Mouse (Mus musculus) limb, embryonic 12.5 days (tissue): ENCODE data around the gene Nxf1. TPM values are rescaled to one million over a fixed set of nuclear protein-coding genes. Genes with fewer than 3 reads are reported as not detected.
A peak's percentile ranks its signal among the peaks of the same experiment; 100 is the strongest.

Source experiments
- ATAC-seq: fragments of 200-750 bp; cut with Nextera tagmentation; 2 replicates; pipeline ENCODE4 v1.8.0; 2017; ENCODE audit warnings: low read depth, moderate TSS enrichment; ENCODE audit not compliant: insufficient number of reproducible peaks, insufficient read depth, low FRiP score, low TSS enrichment
- H3K27ac ChIP-seq: fragments of 300-500 bp; sonication (generic); 2 replicates; pipeline ENCODE4 v1.5.1; 2016; ENCODE audit warnings: mild to moderate bottlenecking, moderate library complexity
- H3K27me3 ChIP-seq: fragments of 300-500 bp; sonication (generic); 2 replicates; pipeline ENCODE4 v1.6.1; 2016; ENCODE audit warnings: mild to moderate bottlenecking, moderate library complexity
- H3K36me3 ChIP-seq: fragments of 300-500 bp; sonication (generic); 2 replicates; pipeline ENCODE4 v1.6.1; 2016; ENCODE audit warnings: mild to moderate bottlenecking, moderate library complexity
- H3K4me1 ChIP-seq: fragments of 300-500 bp; sonication (generic); replicated peaks from 2 replicates; pipeline ENCODE4 v1.6.1; 2016
- H3K4me2 ChIP-seq: fragments of 300-500 bp; sonication (generic); 2 replicates; pipeline ENCODE4 v1.6.1; 2016; ENCODE audit warnings: mild to moderate bottlenecking, moderate library complexity
- H3K4me3 ChIP-seq: fragments of 300-500 bp; sonication (generic); replicated peaks from 2 replicates; pipeline ENCODE4 v1.5.1; 2016; ENCODE audit warnings: mild to moderate bottlenecking
- H3K9ac ChIP-seq: fragments of 300-500 bp; sonication (generic); replicated peaks from 2 replicates; pipeline ENCODE4 v1.6.1; 2016; ENCODE audit warnings: mild to moderate bottlenecking, moderate library complexity
- H3K9me3 ChIP-seq: fragments of 300-500 bp; sonication (generic); 2 replicates; pipeline ENCODE4 v1.6.1; 2016; ENCODE audit warnings: mild to moderate bottlenecking, moderate library complexity
- WGBS: fragments of 180-500 bp; shearing (Covaris S2); methylation state at CpG from one replicate; pipeline ENCODE4 v1.1.7; 2016; 5-methylcytosine and 5-hydroxymethylcytosine counted together
- polyA plus RNA-seq: library from polyadenylated mRNA; unstranded; fragments of >200 nt; fragmentation: Nextera tagmentation; extraction: Ambion mirVana; gene quantifications from 2 replicates; pipeline ENCODE4 v1.2.1, GENCODE M21; 2016

Gene Nxf1
- polyA plus RNA-seq, 1 experiment from 2014 or later = 219 TPM

- peak overlapping the region; percentile 94 for H3K4me2 ChIP-seq
- H3K9ac ChIP-seq = peak overlapping the region; percentile 93; the same call in 1 of the 2 replicates
- H3K4me3 ChIP-seq = peak overlapping the region; percentile 75
- WGBS = 87% methylated on average over 5 of the region's 5 CpGs
- peaks cover 57% of the 10 kb centered on the region for H3K36me3 ChIP-seq
- H3K27ac ChIP-seq = 0 out of 2 replicates have a peak overlapping the region, but pooled peaks have one; percentile 99
- no peaks in the 10 kb centered on the region for H3K27me3 ChIP-seq
- no peak for ATAC-seq
- H3K9me3 ChIP-seq = no peaks in the 10 kb centered on the region
- peaks cover 32% of the 10 kb centered on the region for H3K4me1 ChIP-seq
Observed at GRCm38 (mm10) chr19:8772996-8773395, 16.1 kb downstream of the Nxf1 start.

GRCm38 (mm10) chr19:8773409-8773808 lies 16.5 kb downstream of the Nxf1 start:
- Histone ChIP-seq H3K36me3 (peaks cover 57% of the 10 kb centered on the region), H3K9ac (peak overlapping the region; percentile 93), H3K9me3 (no peaks in the 10 kb centered on the region), H3K4me3 (peak overlapping the region; percentile 75), H3K4me1 (peaks cover 32% of the 10 kb centered on the region), H3K27ac (peak overlapping the region; percentile 99), H3K27me3 (no peaks in the 10 kb centered on the region), H3K4me2 (peak overlapping the region; percentile 94)
- WGBS = 56% methylated on average over 6 of the region's 6 CpGs
- no peak for ATAC-seq

- peak; percentile 88 for ATAC-seq
- H3K4me3 ChIP-seq = peak within 1 kb of the TSS; percentile 75
- H3K9ac ChIP-seq = peak within 1 kb of the TSS; percentile 93
- 0% methylated on average over 68 of the region's 68 CpGs for WGBS
- H3K4me2 ChIP-seq = peak within 1 kb of the TSS; percentile 94
- peaks cover 54% of the 10 kb centered on the region for H3K36me3 ChIP-seq
- peak within 1 kb of the TSS; percentile 99 for H3K27ac ChIP-seq
- peaks cover 32% of the 10 kb centered on the region for H3K4me1 ChIP-seq
- no peaks in the 10 kb centered on the region for H3K27me3 ChIP-seq
- H3K9me3 ChIP-seq = no peaks in the 10 kb centered on the region
Observed at GRCm38 (mm10) chr19:8774086-8774835, 17.4 kb downstream of the Nxf1 start, which contains the start of gene Tmem179b. Tmem179b (minus strand) TSS chr19:8774467.

GRCm38 (mm10) chr19:8774951-8775421 lies 18.1 kb downstream of the Nxf1 start:
- Histone ChIP-seq H3K27me3 (no peaks in the 10 kb centered on the region), H3K9me3 (no peaks in the 10 kb centered on the region), H3K27ac (peak overlapping the region; percentile 99), H3K4me3 (peak overlapping the region; percentile 75), H3K36me3 (peaks cover 53% of the 10 kb centered on the region), H3K4me1 (peaks cover 32% of the 10 kb centered on the region), H3K4me2 (peak overlapping the region; percentile 94), H3K9ac (peak overlapping the region; percentile 93)
- WGBS = 7% methylated on average over 20 of the region's 20 CpGs
- peak; percentile 22; the same call in 1 of the 2 replicates for ATAC-seq

GRCm38 (mm10) chr19:8786008-8786781 lies 29.3 kb downstream of the Nxf1 start, which contains the start of gene Taf6l:
Taf6l (minus strand) TSS chr19:8786417.
- WGBS = 1% methylated on average over 32 of the region's 32 CpGs
- H3K27me3 ChIP-seq = no peaks in the 10 kb centered on the region

GRCm38 (mm10) chr19:8788521-8788920 lies 31.6 kb downstream of the Nxf1 start:
- 23% methylated on average over 3 of the region's 3 CpGs for WGBS
- Histone ChIP-seq H3K27ac (no peak overlapping the region), H3K4me3 (no peak overlapping the region), H3K36me3 (peaks cover 28% of the 10 kb centered on the region), H3K4me1 (peaks cover 10% of the 10 kb centered on the region), H3K9ac (no peak overlapping the region), H3K4me2 (no peak overlapping the region), H3K27me3 (no peaks in the 10 kb centered on the region), H3K9me3 (no peaks in the 10 kb centered on the region)
- ATAC-seq = no peak

More at GRCm38 (mm10) chr19:8786008-8786781, 29.3 kb downstream of the Nxf1 start, which contains the start of gene Taf6l:
- peak within 1 kb of the TSS; percentile 89 for H3K27ac ChIP-seq
- peak within 1 kb of the TSS; percentile 69 for H3K9ac ChIP-seq
- H3K4me1 ChIP-seq = peaks cover 10% of the 10 kb centered on the region
- H3K4me3 ChIP-seq = peak within 1 kb of the TSS; percentile 72
- H3K36me3 ChIP-seq = peaks cover 37% of the 10 kb centered on the region
- peak; percentile 98 for ATAC-seq
- H3K4me2 ChIP-seq = peak within 1 kb of the TSS; percentile 70
- H3K9me3 ChIP-seq = no peaks in the 10 kb centered on the region

- no peaks in the 10 kb centered on the region for H3K9me3 ChIP-seq
- H3K27me3 ChIP-seq = no peaks in the 10 kb centered on the region
- H3K4me2 ChIP-seq = no peak overlapping the region
- H3K4me1 ChIP-seq = peaks cover 10% of the 10 kb centered on the region
- H3K27ac ChIP-seq = 0 out of 2 replicates have a peak overlapping the region, but pooled peaks have one; percentile 2
- 66% methylated on average over 1 of the region's 1 CpGs for whole genome bisulfite sequencing
- ATAC-seq = no peak
- peaks cover 28% of the 10 kb centered on the region for H3K36me3 ChIP-seq
- H3K4me3 ChIP-seq = no peak overlapping the region
- H3K9ac ChIP-seq = no peak overlapping the region
Observed at GRCm38 (mm10) chr19:8789171-8789570, 32.3 kb downstream of the Nxf1 start.

- 78% methylated on average over 7 of the region's 7 CpGs for WGBS
Observed at GRCm38 (mm10) chr19:8790171-8790570, 33.3 kb downstream of the Nxf1 start.

GRCm38 (mm10) chr19:8798264-8798946 lies 41.5 kb downstream of the Nxf1 start, which contains the start of gene Polr2g:
Polr2g (minus strand) TSS chr19:8798577.
- H3K4me3 ChIP-seq = peak within 1 kb of the TSS; percentile 64
- peaks cover 28% of the 10 kb centered on the region for H3K36me3 ChIP-seq
- no peaks in the 10 kb centered on the region for H3K27me3 ChIP-seq
- peak within 1 kb of the TSS; percentile 81 for H3K4me2 ChIP-seq
- H3K27ac ChIP-seq = peak within 1 kb of the TSS; percentile 60
- peak; percentile 74 for ATAC-seq
- peaks cover 14% of the 10 kb centered on the region for H3K4me1 ChIP-seq
- peak within 1 kb of the TSS; percentile 79 for H3K9ac ChIP-seq
- 2% methylated on average over 25 of the region's 25 CpGs for WGBS
- H3K9me3 ChIP-seq = no peaks in the 10 kb centered on the region

More at GRCm38 (mm10) chr19:8790171-8790570, 33.3 kb downstream of the Nxf1 start:
- Histone ChIP-seq H3K4me2 (no peak overlapping the region), H3K27me3 (no peaks in the 10 kb centered on the region), H3K4me3 (no peak overlapping the region), H3K27ac (no peak overlapping the region), H3K9me3 (no peaks in the 10 kb centered on the region), H3K9ac (no peak overlapping the region), H3K36me3 (peaks cover 34% of the 10 kb centered on the region), H3K4me1 (peaks cover 9% of the 10 kb centered on the region)
- no peak for ATAC-seq

GRCm38 (mm10) chr19:8798947-8799315 lies 42.1 kb downstream of the Nxf1 start:
- Histone ChIP-seq H3K9ac (no peak overlapping the region), H3K4me2 (peak overlapping the region; percentile 81), H3K4me3 (peak overlapping the region; percentile 64; the same call in 1 of the 2 replicates), H3K27me3 (no peaks in the 10 kb centered on the region), H3K36me3 (peaks cover 26% of the 10 kb centered on the region), H3K4me1 (peaks cover 14% of the 10 kb centered on the region), H3K27ac (no peak overlapping the region), H3K9me3 (no peaks in the 10 kb centered on the region)
- no peak for ATAC-seq
